Mouse (Mus musculus): ENCODE results near the gene Rock2.

GRCm38 (mm10) chr12:17009466-17009865 is 114.8 kb downstream of the Rock2 start:
- no peak for TF ChIP-seq CTCF (IDR thresholded peaks at IDR 0.05; ENCODE audit: insufficient read depth, low read depth, low read length)
- no peak for TF ChIP-seq POLR2A (IDR thresholded peaks at IDR 0.05; ENCODE audit: insufficient read depth, low read depth, low read length)
